ENCODE assay signal across 13 mouse cellular contexts in the genomic region with DNA sequence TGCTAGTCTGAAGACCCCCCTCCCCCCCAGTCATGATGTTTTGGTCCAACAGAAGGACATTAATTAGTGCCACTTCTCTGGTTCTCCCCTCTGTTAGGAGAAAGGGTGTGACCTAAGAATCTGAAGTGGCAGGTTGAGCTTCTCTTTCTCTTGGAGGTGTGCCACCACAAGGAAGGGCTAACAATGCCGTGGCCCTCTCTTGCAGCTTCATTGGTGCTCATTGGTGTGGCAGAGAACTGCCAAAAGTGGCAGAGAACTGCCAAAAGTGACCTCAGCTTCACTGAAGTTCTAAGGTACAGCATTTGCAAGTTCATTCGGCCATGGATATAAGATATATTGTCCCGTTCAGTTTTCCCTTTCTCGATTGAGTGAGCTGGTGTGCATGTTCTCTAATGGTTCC.
"Had no signal": no experiment of that assay in that cellular context is flagged by ENCODE, and none has a peak within 500 bp of the region (broad histone marks: within the 10 kb centered on the region; RNA-seq: fewer than 3 reads in every experiment).

No protein-coding gene starts in this region.

- H3K27me3 ChIP-seq: kidney, embryonic 15.5 days; limb, embryonic 15.5 days; liver, embryonic 12.5 days; neural tube, embryonic 12.5 days; stomach, embryonic 15.5 days had no signal

- H3K27ac ChIP-seq: kidney, embryonic 15.5 days; left cerebral cortex, adult 2 months; limb, embryonic 15.5 days; liver, embryonic 12.5 days; midbrain, embryonic 10.5 days; neural tube, embryonic 12.5 days; stomach, embryonic 15.5 days had no signal

- H3K36me3 ChIP-seq: kidney, embryonic 15.5 days; limb, embryonic 15.5 days; liver, embryonic 12.5 days; midbrain, embryonic 10.5 days; neural tube, embryonic 12.5 days; stomach, embryonic 15.5 days had no signal

- H3K9ac ChIP-seq: kidney, embryonic 15.5 days; limb, embryonic 15.5 days; liver, embryonic 12.5 days; neural tube, embryonic 12.5 days; stomach, embryonic 15.5 days had no signal

- H3K4me2 ChIP-seq: kidney, embryonic 15.5 days; limb, embryonic 15.5 days; liver, embryonic 12.5 days; neural tube, embryonic 12.5 days; stomach, embryonic 15.5 days had no signal

- H3K9me3 ChIP-seq: kidney, embryonic 15.5 days; limb, embryonic 15.5 days; liver, embryonic 12.5 days; midbrain, embryonic 10.5 days; neural tube, embryonic 12.5 days; stomach, embryonic 15.5 days had no signal

- DNase-seq: kidney, adult 2 months; kidney, postnatal 14 days; midbrain, embryonic 14.5 days; right cerebral cortex, postnatal 14 days; thymus, adult 2 months; thymus, postnatal 25 days had no signal

- H3K4me1 ChIP-seq: liver, embryonic 12.5 days; neural tube, embryonic 12.5 days; stomach, embryonic 15.5 days had no signal

- H3K4me3 ChIP-seq: kidney, embryonic 15.5 days; left cerebral cortex, adult 2 months; limb, embryonic 15.5 days; liver, embryonic 12.5 days; midbrain, embryonic 10.5 days; neural tube, embryonic 12.5 days; stomach, embryonic 15.5 days had no signal

- ATAC-seq: liver, embryonic 12.5 days had no signal
